Mouse (Mus musculus) erythroblast, embryonic 14.5 days (primary cell): ENCODE measurements around the gene Dnajb6. TPM values are rescaled to one million over a fixed set of nuclear protein-coding genes. Genes with fewer than 3 reads are reported as not detected.
"Not testable (repeated sequence)": the region's sequence is repeated elsewhere in the genome, so short reads cannot be mapped to it uniquely, and the experiment has no call there.

Source experiments
- H3K27me3 ChIP-seq: 2 replicates; pipeline ENCODE4 v1.6.1; 2012; ENCODE audit warnings: inconsistent platforms; ENCODE audit not compliant: control insufficient read depth
- H3K36me3 ChIP-seq: 2 replicates; pipeline ENCODE4 v1.6.1; 2012; ENCODE audit warnings: mild to moderate bottlenecking, inconsistent platforms; ENCODE audit not compliant: control insufficient read depth
- H3K4me1 ChIP-seq: 2 replicates; pipeline ENCODE4 v1.6.1; 2012; ENCODE audit warnings: inconsistent platforms; ENCODE audit not compliant: control insufficient read depth
- H3K4me3 ChIP-seq: replicated peaks from 2 replicates; pipeline ENCODE3; 2012; ENCODE audit warnings: moderate library complexity, mild to moderate bottlenecking, inconsistent platforms
- H3K9me3 ChIP-seq: 2 replicates; pipeline ENCODE4 v1.6.1; 2012; ENCODE audit warnings: low read length, inconsistent platforms, mixed read lengths; ENCODE audit not compliant: control insufficient read depth
- GATA1 ChIP-seq: IDR thresholded peaks from 2 replicates; pipeline ENCODE4 v1.6.1; 2012; ENCODE audit warnings: low read length, inconsistent platforms, mixed read lengths
- TAL1 ChIP-seq: IDR thresholded peaks from 3 replicates; pipeline ENCODE4 v1.6.1; 2012; ENCODE audit warnings: low read length, inconsistent platforms, mixed read lengths
- polyA plus RNA-seq: library from polyadenylated mRNA; stranded (reverse); fragments of >175 nt; gene quantifications from 2 replicates; pipeline ENCODE4 v1.2.3, GENCODE M21; 2012

Gene Dnajb6
- polyA plus RNA-seq, 1 experiment = 61.9 TPM

GRCm38 (mm10) chr5:29747661-29748060 is 12.2 kb downstream of the Dnajb6 start:
- Histone ChIP-seq H3K36me3 (peaks cover 63% of the 10 kb centered on the region), H3K27me3 (no peaks in the 10 kb centered on the region), H3K4me3 (no peak overlapping the region), H3K9me3 (no peaks in the 10 kb centered on the region), H3K4me1 (peaks cover 6% of the 10 kb centered on the region)
- no peak for TF ChIP-seq TAL1
- no peak for TF ChIP-seq GATA1

GRCm38 (mm10) chr5:29751306-29751705 is 15.8 kb downstream of the Dnajb6 start:
- Histone ChIP-seq H3K4me3 (no peak overlapping the region), H3K4me1 (no peaks in the 10 kb centered on the region), H3K36me3 (peaks cover 85% of the 10 kb centered on the region), H3K27me3 (no peaks in the 10 kb centered on the region), H3K9me3 (no peaks in the 10 kb centered on the region)
- no peak for TF ChIP-seq GATA1
- no peak for TF ChIP-seq TAL1

- Histone ChIP-seq H3K4me1 (no peaks in the 10 kb centered on the region), H3K4me3 (no peak overlapping the region), H3K27me3 (no peaks in the 10 kb centered on the region), H3K36me3 (peaks cover 94% of the 10 kb centered on the region), H3K9me3 (no peaks in the 10 kb centered on the region)
- TF ChIP-seq GATA1 = no peak
- no peak for TF ChIP-seq TAL1
Observed at GRCm38 (mm10) chr5:29752894-29753293, 17.4 kb downstream of the Dnajb6 start.

- no peaks in the 10 kb centered on the region for H3K4me1 ChIP-seq
- H3K9me3 ChIP-seq = no peaks in the 10 kb centered on the region
- no peak for TF ChIP-seq TAL1
- TF ChIP-seq GATA1 = no peak
- H3K36me3 ChIP-seq = peaks cover 93% of the 10 kb centered on the region
- H3K27me3 ChIP-seq = no peaks in the 10 kb centered on the region
- H3K4me3 ChIP-seq = no peak overlapping the region
Observed at GRCm38 (mm10) chr5:29759318-29759717, 23.8 kb downstream of the Dnajb6 start.

- H3K36me3 ChIP-seq = peaks cover 77% of the 10 kb centered on the region
- no peaks in the 10 kb centered on the region for H3K4me1 ChIP-seq
- TF ChIP-seq TAL1 = no peak
- no peak for TF ChIP-seq GATA1
- no peak overlapping the region for H3K4me3 ChIP-seq
- no peaks in the 10 kb centered on the region for H3K9me3 ChIP-seq
- no peaks in the 10 kb centered on the region for H3K27me3 ChIP-seq
Observed at GRCm38 (mm10) chr5:29770935-29771334, 35.4 kb downstream of the Dnajb6 start.

GRCm38 (mm10) chr5:29772038-29772437 is 36.5 kb downstream of the Dnajb6 start:
- H3K27me3 ChIP-seq = no peaks in the 10 kb centered on the region
- H3K36me3 ChIP-seq = peaks cover 80% of the 10 kb centered on the region
- no peaks in the 10 kb centered on the region for H3K9me3 ChIP-seq
- H3K4me3 ChIP-seq = no peak overlapping the region
- TF ChIP-seq TAL1 (no peak), GATA1 (no peak)
- H3K4me1 ChIP-seq = no peaks in the 10 kb centered on the region

GRCm38 (mm10) chr5:29772651-29773330 is 37.3 kb downstream of the Dnajb6 start:
- no peak for TF ChIP-seq TAL1
- TF ChIP-seq GATA1 = no peak
- Histone ChIP-seq H3K9me3 (no peaks in the 10 kb centered on the region), H3K4me3 (no peak overlapping the region), H3K27me3 (no peaks in the 10 kb centered on the region), H3K36me3 (peaks cover 80% of the 10 kb centered on the region), H3K4me1 (no peaks in the 10 kb centered on the region)

GRCm38 (mm10) chr5:29773460-29774150 is 38.1 kb downstream of the Dnajb6 start:
- Histone ChIP-seq H3K4me1 (no peaks in the 10 kb centered on the region), H3K9me3 (no peaks in the 10 kb centered on the region), H3K36me3 (peaks cover 80% of the 10 kb centered on the region), H3K27me3 (no peaks in the 10 kb centered on the region), H3K4me3 (no peak overlapping the region)
- TF ChIP-seq GATA1 (no peak), TAL1 (no peak)

- Histone ChIP-seq H3K4me1 (peaks cover 4% of the 10 kb centered on the region), H3K4me3 (no peak overlapping the region), H3K27me3 (no peaks in the 10 kb centered on the region), H3K9me3 (no peaks in the 10 kb centered on the region), H3K36me3 (peaks cover 84% of the 10 kb centered on the region)
- TF ChIP-seq TAL1 (no peak), GATA1 (no peak)
Observed at GRCm38 (mm10) chr5:29775437-29775836, 39.9 kb downstream of the Dnajb6 start.

- Histone ChIP-seq H3K27me3 (no peaks in the 10 kb centered on the region), H3K4me1 (peaks cover 4% of the 10 kb centered on the region), H3K4me3 (no peak overlapping the region), H3K9me3 (no peaks in the 10 kb centered on the region), H3K36me3 (peaks cover 87% of the 10 kb centered on the region)
- no peak for TF ChIP-seq TAL1
- no peak for TF ChIP-seq GATA1
Observed at GRCm38 (mm10) chr5:29778029-29778428, 42.5 kb downstream of the Dnajb6 start.

GRCm38 (mm10) chr5:29779733-29780132 is 44.2 kb downstream of the Dnajb6 start:
- H3K9me3 ChIP-seq, H3K4me3 ChIP-seq, H3K4me1 ChIP-seq, H3K27me3 ChIP-seq: not testable (repeated sequence)
- H3K36me3 ChIP-seq = peaks cover 81% of the 10 kb centered on the region
